Mouse (Mus musculus) lung, embryonic 16.5 days (tissue): ENCODE results near the gene Glycam1. TPM values are rescaled to one million over a fixed set of nuclear protein-coding genes. Genes with fewer than 3 reads are reported as not detected.
A peak's percentile ranks its signal among the peaks of the same experiment; 100 is the strongest.
"Not testable (repeated sequence)": the region's sequence is repeated elsewhere in the genome, so short reads cannot be mapped to it uniquely, and the experiment has no call there.

ENCODE experiments used
- ATAC-seq: fragments of 200-750 bp; cut with Nextera tagmentation; 2 replicates; pipeline ENCODE4 v1.8.0; 2017; ENCODE audit warnings: low read depth, mild to moderate bottlenecking, moderate library complexity
- H3K27ac ChIP-seq: fragments of 300-500 bp; sonication (generic); 2 replicates; pipeline ENCODE4 v1.5.1; 2014; ENCODE audit warnings: mild to moderate bottlenecking, control low read depth, low read length
- H3K27me3 ChIP-seq: fragments of 300-500 bp; sonication (generic); 2 replicates; pipeline ENCODE4 v1.6.1; 2014; ENCODE audit warnings: low read depth, low read length, mixed read lengths; ENCODE audit not compliant: control insufficient read depth, insufficient read depth
- H3K36me3 ChIP-seq: fragments of 300-500 bp; sonication (generic); 2 replicates; pipeline ENCODE4 v1.6.1; 2014; ENCODE audit warnings: low read length; ENCODE audit not compliant: control insufficient read depth, insufficient read depth
- H3K4me1 ChIP-seq: fragments of 300-500 bp; sonication (generic); replicated peaks from 2 replicates; pipeline ENCODE4 v1.6.1; 2014; ENCODE audit warnings: low read length, mixed read lengths; ENCODE audit not compliant: control insufficient read depth, insufficient read depth
- H3K4me2 ChIP-seq: fragments of 300-500 bp; sonication (generic); 2 replicates; pipeline ENCODE4 v1.6.1; 2014; ENCODE audit warnings: low read depth, low read length, control low read depth
- H3K4me3 ChIP-seq: fragments of 300-500 bp; sonication (generic); 2 replicates; pipeline ENCODE4 v1.5.1; 2014; ENCODE audit warnings: mild to moderate bottlenecking, low read length, control low read depth
- H3K9ac ChIP-seq: fragments of 300-500 bp; sonication (generic); 2 replicates; pipeline ENCODE4 v1.6.1; 2014; ENCODE audit warnings: low read length, control low read depth
- H3K9me3 ChIP-seq: fragments of 300-500 bp; sonication (generic); 2 replicates; pipeline ENCODE4 v1.6.1; 2016; ENCODE audit warnings: low read length; ENCODE audit not compliant: control insufficient read depth
- WGBS: fragments of 180-500 bp; shearing (Covaris S2); extraction: QIAGEN DNeasy Blood & Tissue Kit; methylation state at CpG from one replicate; pipeline ENCODE4 v1.1.7; 2014; 5-methylcytosine and 5-hydroxymethylcytosine counted together
- polyA plus RNA-seq: library from polyadenylated mRNA; unstranded; fragments of >200 nt; fragmentation: Nextera tagmentation; extraction: Ambion mirVana; gene quantifications from 2 replicates; pipeline ENCODE4 v1.2.1, GENCODE M21; 2015

Gene Glycam1
- polyA plus RNA-seq: not detected in 2 replicates

DNA sequence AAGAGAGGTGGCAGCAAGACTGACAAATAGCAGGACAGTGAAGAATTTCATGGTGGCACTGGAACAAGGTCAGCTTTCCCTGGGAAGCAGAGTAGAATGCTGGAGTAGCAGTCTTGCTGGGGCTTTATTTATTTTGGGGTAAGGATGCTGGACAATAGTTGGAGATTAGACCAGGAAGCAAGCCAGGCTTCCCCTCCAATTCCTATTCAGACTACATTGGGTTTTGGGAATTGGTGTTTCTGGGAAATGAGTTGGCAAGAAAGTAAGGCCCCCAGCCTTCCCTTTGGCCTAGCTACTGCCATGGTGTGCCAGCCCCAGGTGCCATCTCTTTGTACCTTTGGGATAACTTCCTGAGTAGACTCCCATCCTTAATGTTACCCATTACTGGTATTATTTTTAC is at the start of gene Glycam1:
Gene Glycam1 (minus strand): TSS at position 101 of the 400 bp plus-strand sequence.
- H3K36me3 ChIP-seq: no peaks in the 10 kb centered on the region
- no peaks in the 10 kb centered on the region for H3K27me3 ChIP-seq
- H3K9ac ChIP-seq: no peak within 1 kb of the TSS
- no peak for ATAC-seq
- H3K9me3 ChIP-seq: no peaks in the 10 kb centered on the region
- H3K4me3 ChIP-seq: no peak within 1 kb of the TSS
- no peak within 1 kb of the TSS for H3K27ac ChIP-seq
- no peak within 1 kb of the TSS for H3K4me2 ChIP-seq
- H3K4me1 ChIP-seq: no peaks in the 10 kb centered on the region

DNA sequence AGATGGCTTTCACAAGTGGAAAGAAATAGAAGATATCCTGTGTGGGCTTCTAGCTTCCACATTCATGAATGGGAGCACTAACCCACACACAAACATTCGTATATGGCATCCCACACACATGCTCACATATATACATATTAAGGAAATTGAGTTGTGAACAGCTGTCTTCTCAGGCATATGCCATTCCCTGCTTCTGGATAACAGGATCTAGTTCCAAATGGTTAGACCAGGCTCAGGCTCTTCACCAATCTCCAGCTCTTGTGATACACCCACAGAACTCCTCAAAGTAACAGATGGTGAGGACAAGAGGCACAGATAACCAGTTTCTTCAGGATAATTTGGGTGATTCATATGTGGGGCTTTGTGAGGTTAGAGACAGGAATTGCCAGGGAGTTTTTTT is 39.6 kb upstream of the Glycam1 start:
- Histone ChIP-seq H3K4me2 (no peak overlapping the region), H3K27ac (no peak overlapping the region), H3K9ac (no peak overlapping the region), H3K27me3 (no peaks in the 10 kb centered on the region), H3K9me3 (no peaks in the 10 kb centered on the region), H3K4me3 (no peak overlapping the region), H3K4me1 (no peaks in the 10 kb centered on the region), H3K36me3 (no peaks in the 10 kb centered on the region)
- ATAC-seq: no peak
- 71% methylated on average over 1 of the region's 1 CpGs for WGBS

DNA sequence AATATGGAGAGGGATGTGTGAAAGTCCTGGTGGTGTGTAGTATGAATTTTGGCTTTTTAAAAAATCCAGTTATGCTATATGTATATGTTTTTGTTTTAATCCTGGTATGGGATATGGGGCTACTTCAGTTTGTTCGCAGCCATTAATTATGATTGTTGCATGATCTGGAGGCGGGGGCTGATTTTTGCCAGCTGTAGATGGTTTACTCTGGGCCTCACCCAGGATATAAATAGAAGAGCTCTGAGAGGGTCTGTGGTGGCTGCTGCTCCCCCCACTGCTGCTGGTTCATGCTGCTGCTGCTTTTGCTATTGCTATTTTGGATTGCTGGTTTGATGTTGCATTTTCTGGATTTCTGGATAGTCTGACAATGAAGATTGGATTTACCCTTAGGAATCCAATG is 25.9 kb upstream of the Glycam1 start:
- WGBS: 63% methylated on average over 2 of the region's 2 CpGs
- Histone ChIP-seq H3K27ac (peak overlapping the region; percentile 37; the same call in 1 of the 2 replicates), H3K9ac (no peak overlapping the region), H3K27me3 (no peaks in the 10 kb centered on the region), H3K4me3 (no peak overlapping the region), H3K4me1 (0 out of 2 replicates have a peak, but pooled peaks cover 5% of the 10 kb centered on the region), H3K9me3 (no peaks in the 10 kb centered on the region), H3K36me3 (no peaks in the 10 kb centered on the region), H3K4me2 (no peak overlapping the region)
- peak; percentile 92 for ATAC-seq

DNA sequence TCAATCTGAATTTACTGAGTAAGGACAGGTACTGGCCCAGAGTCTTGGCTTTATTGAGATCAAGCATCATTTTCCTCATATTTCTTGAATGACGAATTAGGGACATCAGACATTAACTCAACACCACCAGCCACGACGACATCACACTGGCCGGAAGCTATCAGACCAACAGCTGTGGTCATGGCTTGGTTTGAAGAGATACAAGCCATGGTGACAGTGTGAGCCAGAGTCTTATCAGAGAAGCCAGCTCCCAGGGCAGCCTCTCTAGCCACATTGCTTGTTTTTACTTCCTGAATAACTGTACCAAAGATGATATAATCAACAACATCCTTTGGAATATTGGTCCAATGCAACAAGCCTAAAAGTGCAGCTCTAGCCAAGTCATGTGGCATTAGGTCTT is 22.9 kb upstream of the Glycam1 start:
- H3K4me3 ChIP-seq, H3K9me3 ChIP-seq, H3K4me2 ChIP-seq, H3K27ac ChIP-seq, H3K36me3 ChIP-seq, H3K9ac ChIP-seq, H3K27me3 ChIP-seq, H3K4me1 ChIP-seq, ATAC-seq: not testable (repeated sequence)
- 79% methylated on average over 4 of the region's 4 CpGs for WGBS

DNA sequence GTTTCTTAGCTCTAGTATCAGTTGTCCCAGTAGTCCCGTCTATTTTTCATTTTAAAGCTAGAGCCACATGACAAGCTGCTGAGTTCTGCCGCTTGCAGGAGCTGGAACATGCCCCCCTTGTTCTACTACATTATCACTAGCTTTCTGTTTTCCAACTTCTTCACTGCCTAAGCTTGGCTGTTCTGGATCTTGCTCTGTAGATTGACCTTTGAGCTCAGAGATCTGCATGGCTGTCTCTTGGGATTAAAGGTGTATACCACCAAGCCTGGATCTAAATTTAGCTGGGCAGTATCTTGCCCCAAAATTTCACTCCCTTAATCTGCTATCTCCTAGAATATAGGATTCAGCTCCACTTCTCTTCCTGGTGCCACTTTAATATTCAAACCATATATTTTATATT is 21.0 kb upstream of the Glycam1 start:
- no peak overlapping the region for H3K4me3 ChIP-seq
- no peak for ATAC-seq
- H3K4me2 ChIP-seq: no peak overlapping the region
- H3K9me3 ChIP-seq: no peaks in the 10 kb centered on the region
- 0 out of 2 replicates have a peak, but pooled peaks cover 3% of the 10 kb centered on the region for H3K4me1 ChIP-seq
- WGBS: 60% methylated on average over 2 of the region's 2 CpGs
- no peaks in the 10 kb centered on the region for H3K27me3 ChIP-seq
- H3K36me3 ChIP-seq: no peaks in the 10 kb centered on the region
- H3K27ac ChIP-seq: no peak overlapping the region
- no peak overlapping the region for H3K9ac ChIP-seq

DNA sequence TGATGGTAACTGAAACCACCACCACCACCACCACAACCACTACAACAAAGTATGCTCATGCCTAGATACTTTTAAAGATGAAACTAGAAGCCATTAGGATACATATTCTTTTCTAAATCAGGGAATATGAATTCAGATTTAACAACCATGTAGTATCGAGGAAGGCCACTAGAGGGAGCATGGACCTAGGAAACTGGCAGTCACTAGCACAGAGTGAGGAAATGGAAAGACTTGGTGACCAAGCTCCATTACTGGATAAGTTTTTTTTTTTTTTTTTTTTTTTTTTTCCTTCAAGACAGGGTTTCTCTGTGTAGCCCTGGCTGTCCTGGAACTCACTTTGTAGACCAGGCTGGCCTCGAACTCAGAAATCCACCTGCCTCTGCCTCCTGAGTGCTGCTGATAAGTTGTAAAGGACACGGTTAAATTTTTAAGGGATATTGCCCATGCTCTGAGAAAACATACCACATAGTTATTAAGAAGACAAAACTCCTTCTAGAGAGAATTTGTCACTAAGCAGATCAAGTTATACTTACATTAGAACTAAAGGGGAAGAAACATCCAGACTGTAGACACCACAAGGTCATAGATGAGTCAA is 12.7 kb downstream of the Glycam1 start:
- ATAC-seq: peak; percentile 41; the same call in 1 of the 2 replicates
- Histone ChIP-seq H3K4me1 (no peaks in the 10 kb centered on the region), H3K9me3 (no peaks in the 10 kb centered on the region), H3K9ac (no peak overlapping the region), H3K4me3 (no peak overlapping the region), H3K27me3 (no peaks in the 10 kb centered on the region), H3K36me3 (no peaks in the 10 kb centered on the region), H3K27ac (no peak overlapping the region), H3K4me2 (no peak overlapping the region)
- WGBS: 50% methylated on average over 3 of the region's 3 CpGs

DNA sequence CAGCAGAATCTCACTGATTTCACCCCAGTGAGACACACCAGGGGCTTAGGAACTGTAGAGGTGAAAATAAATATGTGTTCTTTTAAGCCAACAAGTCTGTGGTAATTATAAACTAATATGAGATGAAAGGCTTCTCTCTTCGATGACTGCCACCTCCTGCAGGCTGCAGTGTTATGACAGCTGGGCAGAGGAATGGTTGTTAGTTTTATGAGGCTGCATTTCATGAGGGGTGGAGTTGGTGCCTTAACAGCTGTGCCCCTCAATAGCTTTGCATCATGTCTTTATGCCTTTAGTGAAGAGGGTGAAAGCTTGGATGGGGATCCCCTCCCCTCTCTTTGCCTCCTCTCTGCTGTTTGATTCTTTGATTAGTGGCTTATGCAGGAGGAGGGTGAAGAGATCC is 13.8 kb downstream of the Glycam1 start:
- ATAC-seq: no peak
- WGBS: 0% methylated on average over 1 of the region's 1 CpGs
- no peaks in the 10 kb centered on the region for H3K36me3 ChIP-seq
- no peak overlapping the region for H3K4me3 ChIP-seq
- H3K27ac ChIP-seq: no peak overlapping the region
- H3K9me3 ChIP-seq: no peaks in the 10 kb centered on the region
- H3K4me1 ChIP-seq: no peaks in the 10 kb centered on the region
- no peaks in the 10 kb centered on the region for H3K27me3 ChIP-seq
- H3K9ac ChIP-seq: no peak overlapping the region
- no peak overlapping the region for H3K4me2 ChIP-seq

DNA sequence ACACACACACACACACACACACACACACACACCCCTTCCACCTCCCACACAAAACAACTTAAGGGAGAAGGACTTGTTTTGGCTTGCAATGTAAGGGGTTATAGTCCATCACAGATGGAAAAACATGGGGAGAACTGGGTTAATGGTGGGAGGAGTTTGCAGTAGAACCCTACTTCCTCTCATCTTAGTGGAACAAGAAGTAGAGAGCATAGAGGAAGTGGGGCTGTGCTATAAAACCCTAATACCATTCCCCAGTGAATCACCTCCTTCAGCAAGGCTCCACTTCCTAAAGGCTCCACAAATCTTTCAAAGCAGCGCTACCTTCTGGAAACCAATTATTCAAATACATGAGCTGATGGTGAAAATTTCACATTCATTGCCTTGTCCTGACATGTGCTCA is 15.4 kb downstream of the Glycam1 start:
- H3K4me3 ChIP-seq: no peak overlapping the region
- no peak for ATAC-seq
- H3K9ac ChIP-seq: no peak overlapping the region
- no peaks in the 10 kb centered on the region for H3K36me3 ChIP-seq
- no peaks in the 10 kb centered on the region for H3K27me3 ChIP-seq
- no peaks in the 10 kb centered on the region for H3K9me3 ChIP-seq
- H3K4me2 ChIP-seq: no peak overlapping the region
- no peak overlapping the region for H3K27ac ChIP-seq
- no peaks in the 10 kb centered on the region for H3K4me1 ChIP-seq
- WGBS: 85% methylated on average over 1 of the region's 1 CpGs

DNA sequence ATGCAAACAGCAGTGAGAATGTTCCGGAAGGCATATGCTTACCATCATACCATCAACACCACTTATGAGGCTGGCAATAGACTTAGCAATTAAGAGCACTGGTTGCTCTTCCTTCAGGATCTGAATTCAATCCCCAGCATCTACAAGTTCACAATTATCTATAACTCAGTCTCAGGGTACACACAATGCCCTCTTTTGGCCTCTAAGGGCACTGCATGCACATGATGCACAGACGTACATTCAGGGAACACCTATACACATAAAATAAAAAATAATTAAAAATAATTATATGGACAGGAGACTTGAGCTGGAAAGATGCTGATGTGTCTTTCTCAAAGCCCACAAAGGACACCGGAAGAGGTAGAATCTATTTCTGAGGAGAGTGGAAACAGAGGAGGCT is 16.9 kb downstream of the Glycam1 start:
- 69% methylated on average over 3 of the region's 3 CpGs for WGBS
- ATAC-seq: no peak
- no peak overlapping the region for H3K4me3 ChIP-seq
- no peaks in the 10 kb centered on the region for H3K4me1 ChIP-seq
- no peaks in the 10 kb centered on the region for H3K36me3 ChIP-seq
- no peaks in the 10 kb centered on the region for H3K9me3 ChIP-seq
- H3K9ac ChIP-seq: no peak overlapping the region
- H3K4me2 ChIP-seq: no peak overlapping the region
- no peak overlapping the region for H3K27ac ChIP-seq
- H3K27me3 ChIP-seq: no peaks in the 10 kb centered on the region

DNA sequence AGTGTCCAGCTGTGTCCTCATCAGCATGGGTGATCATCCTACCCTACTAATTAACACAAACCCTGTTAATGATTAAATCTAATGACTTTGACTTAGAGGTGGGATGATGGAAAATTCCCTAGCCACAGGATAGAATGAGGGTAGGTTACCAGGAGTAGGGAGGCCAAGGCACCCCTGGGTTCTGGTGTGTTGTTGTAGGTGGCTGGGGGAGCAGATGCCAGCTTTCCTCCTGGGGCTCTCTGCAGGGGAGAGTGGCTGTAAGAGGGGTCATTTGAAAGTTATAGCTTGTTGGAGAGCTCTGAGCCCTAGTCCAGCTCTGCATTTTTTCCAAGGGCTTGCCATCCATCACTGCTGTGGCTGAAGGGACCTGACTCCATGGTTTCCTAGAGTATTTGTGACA is 22.4 kb downstream of the Glycam1 start:
- Histone ChIP-seq H3K27ac (no peak overlapping the region), H3K27me3 (peaks cover 10% of the 10 kb centered on the region), H3K4me3 (no peak overlapping the region), H3K4me2 (no peak overlapping the region), H3K36me3 (no peaks in the 10 kb centered on the region), H3K4me1 (peaks cover 3% of the 10 kb centered on the region; the same call in 1 of the 2 replicates), H3K9ac (no peak overlapping the region), H3K9me3 (no peaks in the 10 kb centered on the region)
- no peak for ATAC-seq
